Mouse (Mus musculus) heart, postnatal 0 days (tissue): Measurements from ENCODE around the gene Camk1g.

Experiments
- CTCF ChIP-seq: IDR thresholded peaks from 2 replicates; pipeline ENCODE4 v1.5.1; 2016; ENCODE audit warnings: antibody characterized with exemption, control low read depth, low read depth
- EP300 ChIP-seq: IDR thresholded peaks from 2 replicates; pipeline ENCODE4 v1.6.1; 2016; ENCODE audit warnings: antibody characterized with exemption, low read depth

GRCm38 (mm10) chr1:193370096-193370495, at the start of gene Camk1g:
- no peak for TF ChIP-seq CTCF
- TF ChIP-seq EP300, result no peak
